Mouse (Mus musculus) lung, embryonic 14.5 days (tissue): ENCODE data around the gene Syt17. TPM values are rescaled to one million over a fixed set of nuclear protein-coding genes. Genes with fewer than 3 reads are reported as not detected.
A peak's percentile ranks its signal among the peaks of the same experiment; 100 is the strongest.

Source experiments
- ATAC-seq: fragments of 200-750 bp; cut with Nextera tagmentation; 2 replicates; pipeline ENCODE4 v1.8.0; 2017; ENCODE audit warnings: mild to moderate bottlenecking, moderate TSS enrichment, moderate library complexity; ENCODE audit not compliant: insufficient read depth
- DNase-seq: peaks from one replicate; pipeline ENCODE4 v3.0.0-alpha.2; 2015
- H3K27ac ChIP-seq: fragments of 300-500 bp; sonication (generic); 2 replicates; pipeline ENCODE4 v1.5.1; 2014; ENCODE audit warnings: low read depth, mild to moderate bottlenecking, moderate library complexity
- H3K27me3 ChIP-seq: fragments of 300-500 bp; sonication (generic); 2 replicates; pipeline ENCODE4 v1.6.1; 2014; ENCODE audit warnings: low read length, control low read depth; ENCODE audit not compliant: insufficient read depth
- H3K36me3 ChIP-seq: fragments of 300-500 bp; sonication (generic); 2 replicates; pipeline ENCODE4 v1.6.1; 2014; ENCODE audit warnings: control low read depth; ENCODE audit not compliant: insufficient read depth
- H3K4me1 ChIP-seq: fragments of 300-500 bp; sonication (generic); 2 replicates; pipeline ENCODE4 v1.6.1; 2014; ENCODE audit warnings: antibody characterized with exemption, control low read depth; ENCODE audit not compliant: insufficient read depth
- H3K4me2 ChIP-seq: fragments of 300-500 bp; sonication (generic); 2 replicates; pipeline ENCODE4 v1.6.1; 2014; ENCODE audit warnings: mild to moderate bottlenecking
- H3K4me3 ChIP-seq: fragments of 300-500 bp; sonication (generic); 2 replicates; pipeline ENCODE4 v1.5.1; 2014; ENCODE audit warnings: low read depth, low read length
- H3K9ac ChIP-seq: fragments of 300-500 bp; sonication (generic); 2 replicates; pipeline ENCODE4 v1.6.1; 2014
- H3K9me3 ChIP-seq: fragments of 300-500 bp; sonication (generic); 2 replicates; pipeline ENCODE4 v1.6.1; 2016; ENCODE audit warnings: low read depth, low read length, control low read depth
- CTCF ChIP-seq: IDR thresholded peaks from 2 replicates; pipeline ENCODE4 v1.5.1; 2016; ENCODE audit warnings: antibody characterized with exemption, low read depth
- WGBS: fragments of 180-500 bp; shearing (Covaris S2); extraction: QIAGEN DNeasy Blood & Tissue Kit; methylation state at CpG from one replicate; pipeline ENCODE4 v1.1.7; 2014; 5-methylcytosine and 5-hydroxymethylcytosine counted together
- polyA plus RNA-seq: library from polyadenylated mRNA; unstranded; fragments of >200 nt; fragmentation: Nextera tagmentation; extraction: Ambion mirVana; gene quantifications from 2 replicates; pipeline ENCODE4 v1.2.1, GENCODE M21; 2014

The Syt17 gene
- polyA plus RNA-seq, 1 experiment from 2014 or later = 2.2 TPM

GRCm38 (mm10) chr7:118409421-118409820 lies 38.6 kb downstream of the Syt17 start:
- Histone ChIP-seq H3K27me3 (no peaks in the 10 kb centered on the region), H3K27ac (no peak overlapping the region), H3K4me2 (no peak overlapping the region), H3K4me1 (no peaks in the 10 kb centered on the region), H3K36me3 (no peaks in the 10 kb centered on the region), H3K9me3 (no peaks in the 10 kb centered on the region), H3K9ac (no peak overlapping the region), H3K4me3 (no peak overlapping the region)
- 37% methylated on average over 2 of the region's 2 CpGs for WGBS
- ATAC-seq (no peak), DNase-seq (peak; percentile 15)
- peak; percentile 49 for TF ChIP-seq CTCF

- H3K4me2 ChIP-seq = no peak overlapping the region
- DNase-seq (no peak), ATAC-seq (no peak)
- no peak overlapping the region for H3K4me3 ChIP-seq
- no peak for TF ChIP-seq CTCF
- H3K9ac ChIP-seq = no peak overlapping the region
- no peaks in the 10 kb centered on the region for H3K36me3 ChIP-seq
- no peak overlapping the region for H3K27ac ChIP-seq
- H3K9me3 ChIP-seq = no peaks in the 10 kb centered on the region
- H3K27me3 ChIP-seq = no peaks in the 10 kb centered on the region
- H3K4me1 ChIP-seq = no peaks in the 10 kb centered on the region
Measured at GRCm38 (mm10) chr7:118405251-118405650, 42.8 kb downstream of the Syt17 start.

GRCm38 (mm10) chr7:118402576-118403022 lies 45.4 kb downstream of the Syt17 start:
- ATAC-seq = no peak
- DNase-seq = no peak
- no peaks in the 10 kb centered on the region for H3K36me3 ChIP-seq
- H3K4me1 ChIP-seq = no peaks in the 10 kb centered on the region
- H3K27me3 ChIP-seq = no peaks in the 10 kb centered on the region
- H3K4me3 ChIP-seq = no peak overlapping the region
- no peaks in the 10 kb centered on the region for H3K9me3 ChIP-seq
- no peak overlapping the region for H3K9ac ChIP-seq
- H3K4me2 ChIP-seq = no peak overlapping the region
- WGBS = 71% methylated on average over 3 of the region's 3 CpGs
- H3K27ac ChIP-seq = no peak overlapping the region
- no peak for TF ChIP-seq CTCF

GRCm38 (mm10) chr7:118401949-118402348 lies 46.1 kb downstream of the Syt17 start:
- no peak overlapping the region for H3K27ac ChIP-seq
- H3K4me2 ChIP-seq = no peak overlapping the region
- no peak overlapping the region for H3K4me3 ChIP-seq
- DNase-seq = no peak
- no peaks in the 10 kb centered on the region for H3K36me3 ChIP-seq
- no peak overlapping the region for H3K9ac ChIP-seq
- no peaks in the 10 kb centered on the region for H3K4me1 ChIP-seq
- H3K27me3 ChIP-seq = no peaks in the 10 kb centered on the region
- TF ChIP-seq CTCF = no peak
- ATAC-seq = no peak
- 64% methylated on average over 5 of the region's 5 CpGs for WGBS
- H3K9me3 ChIP-seq = no peaks in the 10 kb centered on the region

- ATAC-seq = no peak
- no peaks in the 10 kb centered on the region for H3K36me3 ChIP-seq
- H3K9ac ChIP-seq = no peak overlapping the region
- H3K27ac ChIP-seq = no peak overlapping the region
- H3K4me1 ChIP-seq = no peaks in the 10 kb centered on the region
- no peak for DNase-seq
- H3K9me3 ChIP-seq = no peaks in the 10 kb centered on the region
- no peak for TF ChIP-seq CTCF
- H3K4me2 ChIP-seq = no peak overlapping the region
- H3K27me3 ChIP-seq = no peaks in the 10 kb centered on the region
- H3K4me3 ChIP-seq = no peak overlapping the region
- WGBS = 76% methylated on average over 9 of the region's 9 CpGs
Measured at GRCm38 (mm10) chr7:118399764-118400163, 48.3 kb downstream of the Syt17 start.

- Histone ChIP-seq H3K4me1 (no peaks in the 10 kb centered on the region), H3K4me3 (no peak overlapping the region), H3K27ac (no peak overlapping the region), H3K9ac (no peak overlapping the region), H3K9me3 (no peaks in the 10 kb centered on the region), H3K27me3 (no peaks in the 10 kb centered on the region), H3K36me3 (no peaks in the 10 kb centered on the region), H3K4me2 (no peak overlapping the region)
- ATAC-seq (no peak), DNase-seq (no peak)
- TF ChIP-seq CTCF = no peak
- WGBS = 83% methylated on average over 5 of the region's 5 CpGs
Measured at GRCm38 (mm10) chr7:118390705-118391104, 57.3 kb downstream of the Syt17 start.

- DNase-seq = no peak
- TF ChIP-seq CTCF = no peak
- Histone ChIP-seq H3K27ac (no peak overlapping the region), H3K27me3 (no peaks in the 10 kb centered on the region), H3K36me3 (no peaks in the 10 kb centered on the region), H3K4me3 (no peak overlapping the region), H3K4me2 (no peak overlapping the region), H3K9me3 (no peaks in the 10 kb centered on the region), H3K4me1 (no peaks in the 10 kb centered on the region), H3K9ac (no peak overlapping the region)
- ATAC-seq = no peak
- WGBS = 82% methylated on average over 5 of the region's 5 CpGs
Measured at GRCm38 (mm10) chr7:118380996-118381395, 67.0 kb downstream of the Syt17 start.

GRCm38 (mm10) chr7:118380056-118380455 lies 68.0 kb downstream of the Syt17 start:
- Histone ChIP-seq H3K4me3 (no peak overlapping the region), H3K9ac (no peak overlapping the region), H3K4me2 (no peak overlapping the region), H3K27ac (no peak overlapping the region), H3K36me3 (no peaks in the 10 kb centered on the region), H3K9me3 (no peaks in the 10 kb centered on the region), H3K4me1 (no peaks in the 10 kb centered on the region), H3K27me3 (no peaks in the 10 kb centered on the region)
- DNase-seq = no peak
- TF ChIP-seq CTCF = no peak
- WGBS = 78% methylated on average over 3 of the region's 3 CpGs
- ATAC-seq = no peak
